Mouse (Mus musculus): Measurements from ENCODE around the gene Hist1h2bn. TPM values are rescaled to one million over a fixed set of nuclear protein-coding genes. Genes with fewer than 3 reads are reported as not detected.
"Not testable (repeated sequence)": the region's sequence is repeated elsewhere in the genome, so short reads cannot be mapped to it uniquely, and the experiment has no call there.

Gene Hist1h2bn
- polyA plus RNA-seq, 1 experiment from 2014 or later, result 2.5 TPM

DNA sequence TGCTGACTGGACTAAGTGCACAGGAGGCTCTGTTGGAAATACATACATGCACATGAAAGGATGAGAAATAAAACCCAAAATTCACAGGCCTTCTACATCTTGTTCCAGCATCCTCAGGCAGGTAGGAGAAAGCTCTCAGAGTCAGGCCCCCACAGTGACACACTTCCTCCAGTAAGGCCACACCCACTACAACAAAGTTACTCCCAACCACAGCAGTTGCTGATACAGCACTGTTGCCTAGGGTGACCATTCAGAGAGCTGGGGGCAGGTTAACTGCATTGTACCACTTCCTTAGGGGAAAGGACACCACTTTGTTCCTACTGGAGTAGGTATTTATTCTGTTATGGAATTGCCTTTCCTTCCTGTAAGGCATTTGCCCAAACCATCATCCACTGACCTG, 43.2 kb downstream of the Hist1h2bn start:
- not testable (repeated sequence) for H3K4me2 ChIP-seq (ENCODE audit: low read depth, low read length, severe bottlenecking); H3K4me3 ChIP-seq (ENCODE audit: low read depth, low read length); H3K4me1 ChIP-seq (replicated peaks; ENCODE audit: control insufficient read depth, insufficient read depth, low read length); H3K27me3 ChIP-seq (ENCODE audit: control insufficient read depth, insufficient read depth, low read length); ATAC-seq (replicated peaks; ENCODE audit: low FRiP score); H3K27ac ChIP-seq (ENCODE audit: low read depth, low read length); H3K36me3 ChIP-seq (ENCODE audit: control insufficient read depth, insufficient read depth, low read length); H3K9ac ChIP-seq (ENCODE audit: low read length); H3K9me3 ChIP-seq (ENCODE audit: control insufficient read depth, low read length); DNase-seq (ENCODE audit: low spot score)

GRCm38 (mm10) chr13:21803058-21803457, 49.1 kb downstream of the Hist1h2bn start:
- WGBS, result no CpG with 5 or more reads among the region's 4 CpGs
- H3K9me3 ChIP-seq (ENCODE audit: control insufficient read depth, low read length); H3K4me3 ChIP-seq (ENCODE audit: low read depth, low read length); H3K36me3 ChIP-seq (ENCODE audit: control insufficient read depth, insufficient read depth, low read length); H3K27me3 ChIP-seq (ENCODE audit: control insufficient read depth, insufficient read depth, low read length); H3K4me1 ChIP-seq (replicated peaks; ENCODE audit: control insufficient read depth, insufficient read depth, low read length); H3K9ac ChIP-seq (ENCODE audit: low read length); H3K27ac ChIP-seq (ENCODE audit: low read depth, low read length); H3K4me2 ChIP-seq (ENCODE audit: low read depth, low read length, severe bottlenecking); DNase-seq (ENCODE audit: low spot score): not testable (repeated sequence)
- peak; percentile 72 for ATAC-seq (replicated peaks; ENCODE audit: low FRiP score)

Small RNAs within 50 kb of the gene (microRNA-seq; reads per million reads assigned to microRNA genes)
- not detected for gene Gm44346 (ENCODE audit: insufficient number of aligned reads)
- gene Gm44357 (ENCODE audit: insufficient number of aligned reads), result not detected
- not detected for gene Gm44367 (ENCODE audit: insufficient number of aligned reads)
- not detected for gene Gm44454 (ENCODE audit: insufficient number of aligned reads)

Other genes with a start within 250 kb of the Hist1h2bn start
- gene Zkscan8, start 223.0 kb upstream of the Hist1h2bn start, polyA plus RNA-seq (2014; fragmentation: Nextera tagmentation; extraction: Ambion mirVana), result 10.2 and 10.6 TPM in 2 replicates
- 0.27 and 0.43 TPM in 2 replicates for gene Olfr1366, start 211.3 kb upstream of the Hist1h2bn start, polyA plus RNA-seq (2014; fragmentation: Nextera tagmentation; extraction: Ambion mirVana)
- gene Olfr1535, start 194.2 kb upstream of the Hist1h2bn start, polyA plus RNA-seq (2014; fragmentation: Nextera tagmentation; extraction: Ambion mirVana), result not detected in 2 replicates
- gene Olfr1364, start 172.4 kb upstream of the Hist1h2bn start, polyA plus RNA-seq (2014; fragmentation: Nextera tagmentation; extraction: Ambion mirVana), result not detected in 2 replicates
- gene Olfr1362, start 140.1 kb upstream of the Hist1h2bn start, polyA plus RNA-seq (2014; fragmentation: Nextera tagmentation; extraction: Ambion mirVana), result not detected in 2 replicates
- gene Olfr11, start 111.6 kb upstream of the Hist1h2bn start, polyA plus RNA-seq (2014; fragmentation: Nextera tagmentation; extraction: Ambion mirVana), result not detected in 2 replicates
- gene Olfr1361, start 90.7 kb upstream of the Hist1h2bn start, polyA plus RNA-seq (2014; fragmentation: Nextera tagmentation; extraction: Ambion mirVana), result not detected in 2 replicates
- not detected in 2 replicates for gene Olfr1360, start 76.7 kb upstream of the Hist1h2bn start, polyA plus RNA-seq (2014; fragmentation: Nextera tagmentation; extraction: Ambion mirVana)
- gene Olfr1359, start 56.0 kb upstream of the Hist1h2bn start, polyA plus RNA-seq (2014; fragmentation: Nextera tagmentation; extraction: Ambion mirVana), result not detected in 2 replicates
- 2.3 and 5.4 TPM in 2 replicates for gene Hist1h2bl, start 38.0 kb upstream of the Hist1h2bn start, polyA plus RNA-seq (2014; fragmentation: Nextera tagmentation; extraction: Ambion mirVana)
- 23.9 and 25.3 TPM in 2 replicates for gene Hist1h2ai, start 37.7 kb upstream of the Hist1h2bn start, polyA plus RNA-seq (2014; fragmentation: Nextera tagmentation; extraction: Ambion mirVana)
- 16.8 and 17.4 TPM in 2 replicates for gene Hist1h3h, start 36.5 kb upstream of the Hist1h2bn start, polyA plus RNA-seq (2014; fragmentation: Nextera tagmentation; extraction: Ambion mirVana)
- 5.0 and 5.7 TPM in 2 replicates for gene Hist1h2bm, start 32.1 kb upstream of the Hist1h2bn start, polyA plus RNA-seq (2014; fragmentation: Nextera tagmentation; extraction: Ambion mirVana)
- 1.2 and 1.6 TPM in 2 replicates for gene Hist1h4j, start 19.1 kb upstream of the Hist1h2bn start, polyA plus RNA-seq (2014; fragmentation: Nextera tagmentation; extraction: Ambion mirVana)
- 4.4 TPM in 2 replicates for gene Hist1h4k, start 3.6 kb upstream of the Hist1h2bn start, polyA plus RNA-seq (2014; fragmentation: Nextera tagmentation; extraction: Ambion mirVana)
- gene Hist1h2ak, start 296 bp upstream of the Hist1h2bn start, polyA plus RNA-seq (2014; fragmentation: Nextera tagmentation; extraction: Ambion mirVana), result 11.0 and 12.5 TPM in 2 replicates
- gene Hist1h1b, start 26.5 kb downstream of the Hist1h2bn start, polyA plus RNA-seq (2014; fragmentation: Nextera tagmentation; extraction: Ambion mirVana), result 20.4 and 20.6 TPM in 2 replicates
- gene Hist1h3i, start 29.2 kb downstream of the Hist1h2bn start, polyA plus RNA-seq (2014; fragmentation: Nextera tagmentation; extraction: Ambion mirVana), result 298 and 312 TPM in 2 replicates
- 5.0 and 5.9 TPM in 2 replicates for gene Hist1h2an, start 33.1 kb downstream of the Hist1h2bn start, polyA plus RNA-seq (2014; fragmentation: Nextera tagmentation; extraction: Ambion mirVana)
- 3.0 and 3.1 TPM in 2 replicates for gene Hist1h2bp, start 33.3 kb downstream of the Hist1h2bn start, polyA plus RNA-seq (2014; fragmentation: Nextera tagmentation; extraction: Ambion mirVana)
- gene Hist1h2bq, start 56.1 kb downstream of the Hist1h2bn start, polyA plus RNA-seq (2014; fragmentation: Nextera tagmentation; extraction: Ambion mirVana), result 23.8 and 25.3 TPM in 2 replicates
- not detected in 2 replicates for gene Hist1h2ao, start 56.3 kb downstream of the Hist1h2bn start, polyA plus RNA-seq (2014; fragmentation: Nextera tagmentation; extraction: Ambion mirVana)
- gene Hist1h4m, start 57.6 kb downstream of the Hist1h2bn start, polyA plus RNA-seq (2014; fragmentation: Nextera tagmentation; extraction: Ambion mirVana), result not detected in 2 replicates
- gene Hist1h4n, start 78.1 kb downstream of the Hist1h2bn start, polyA plus RNA-seq (2014; fragmentation: Nextera tagmentation; extraction: Ambion mirVana), result 14.3 and 14.6 TPM in 2 replicates
- 5,982 and 6,086 TPM in 2 replicates for gene Hist1h2ap, start 79.4 kb downstream of the Hist1h2bn start, polyA plus RNA-seq (2014; fragmentation: Nextera tagmentation; extraction: Ambion mirVana)
- gene Hist1h2br, start 79.6 kb downstream of the Hist1h2bn start, polyA plus RNA-seq (2014; fragmentation: Nextera tagmentation; extraction: Ambion mirVana), result 22.4 and 27.2 TPM in 2 replicates
- gene Zfp184, start 191.0 kb downstream of the Hist1h2bn start, polyA plus RNA-seq (2014; fragmentation: Nextera tagmentation; extraction: Ambion mirVana), result 25.9 and 27.5 TPM in 2 replicates
- gene Pom121l2, start 227.1 kb downstream of the Hist1h2bn start, polyA plus RNA-seq (2014; fragmentation: Nextera tagmentation; extraction: Ambion mirVana), result 0.12 TPM in 1 of 2 replicates, not detected in the other

Measured in forebrain, embryonic 11.5 days (tissue).